29 mouse cellular contexts compared by ENCODE assay signal in genomic region chr1:167222382-167223010, GRCm38 (mm10).
DNase-seq lines count a peak whose midpoint lies in the region; ATAC-seq and TF ChIP-seq lines count a peak whose summit lies in the region.
"Had no signal": no experiment of that assay in that cellular context is flagged by ENCODE, and none has a peak within 500 bp of the region (broad histone marks: within the 10 kb centered on the region; RNA-seq: fewer than 3 reads in every experiment).

No protein-coding gene starts in this region.

- peak; percentile 15; the same call in 1 of the 2 replicates for TF ChIP-seq EP300 in ES-Bruce4 (IDR thresholded peaks at IDR 0.05; ENCODE audit: insufficient read depth, low read depth, low read length)

- H3K4me2 ChIP-seq in forebrain, embryonic 16.5 days (ENCODE audit: low read length): no peak overlapping the region
- H3K4me2 ChIP-seq: forebrain, embryonic 13.5 days; heart, embryonic 13.5 days; kidney, embryonic 15.5 days; limb, embryonic 13.5 days; liver, embryonic 11.5 days; lung, embryonic 15.5 days; midbrain, embryonic 13.5 days; neural tube, embryonic 15.5 days; stomach, embryonic 15.5 days had no signal

- H3K9me3 ChIP-seq in E14TG2a.4 (ENCODE audit: low read length) (no peaks in the 10 kb centered on the region), ES-Bruce4 (replicated peaks; ENCODE audit: control insufficient read depth, insufficient read depth, low read length, poor library complexity, severe bottlenecking) (no peaks in the 10 kb centered on the region)
- H3K9me3 ChIP-seq in forebrain, embryonic 16.5 days (ENCODE audit: control insufficient read depth, low read length): no peaks in the 10 kb centered on the region
- H3K9me3 ChIP-seq: forebrain, embryonic 13.5 days; heart, embryonic 13.5 days; kidney, embryonic 15.5 days; limb, embryonic 13.5 days; lung, embryonic 15.5 days; midbrain, embryonic 13.5 days; neural tube, embryonic 15.5 days; stomach, embryonic 15.5 days had no signal

- no peak for TF ChIP-seq CTCF in E14TG2a.4 (conservative IDR thresholded peaks at IDR 0.05; ENCODE audit: low read length)
- no peak for TF ChIP-seq CTCF in ES-Bruce4 (IDR thresholded peaks at IDR 0.05; ENCODE audit: low read depth, low read length)

- H3K27me3 ChIP-seq in E14TG2a.4 (ENCODE audit: insufficient read depth, low read length): no peaks in the 10 kb centered on the region
- H3K27me3 ChIP-seq in ES-Bruce4 (ENCODE audit: control insufficient read depth, insufficient read depth, low read length, poor library complexity, severe bottlenecking): no peaks in the 10 kb centered on the region
- H3K27me3 ChIP-seq in forebrain, embryonic 16.5 days (replicated peaks; ENCODE audit: control insufficient read depth, insufficient read depth, low read length): no peaks in the 10 kb centered on the region
- H3K27me3 ChIP-seq: CH12.LX; forebrain, embryonic 13.5 days; heart, embryonic 13.5 days; kidney, embryonic 15.5 days; limb, embryonic 13.5 days; lung, embryonic 15.5 days; midbrain, embryonic 13.5 days; neural tube, embryonic 15.5 days; stomach, embryonic 15.5 days had no signal

- H3K4me1 ChIP-seq in E14TG2a.4 (replicated peaks; ENCODE audit: low read depth, low read length): peaks cover 56% of the 10 kb centered on the region
- peaks cover 3% of the 10 kb centered on the region for H3K4me1 ChIP-seq in ES-Bruce4 (ENCODE audit: control insufficient read depth, insufficient read depth, low read length)
- no peaks in the 10 kb centered on the region for H3K4me1 ChIP-seq in forebrain, embryonic 16.5 days (replicated peaks; ENCODE audit: control insufficient read depth, insufficient read depth, low read length)
- H3K4me1 ChIP-seq: forebrain, embryonic 13.5 days; heart, embryonic 13.5 days; limb, embryonic 13.5 days; lung, embryonic 15.5 days; midbrain, embryonic 13.5 days; stomach, embryonic 15.5 days had no signal

- H3K36me3 ChIP-seq in E14TG2a.4 (ENCODE audit: insufficient read depth, low read length): peaks cover 38% of the 10 kb centered on the region
- H3K36me3 ChIP-seq in ES-Bruce4 (ENCODE audit: control insufficient read depth, insufficient read depth, low read length, poor library complexity, severe bottlenecking): peaks cover 19% of the 10 kb centered on the region
- 0 out of 2 replicates have a peak, but pooled peaks cover 2% of the 10 kb centered on the region for H3K36me3 ChIP-seq in forebrain, embryonic 16.5 days (ENCODE audit: control insufficient read depth, insufficient read depth)

- H3K4me3 ChIP-seq in E14TG2a.4 (replicated peaks; ENCODE audit: low read length) (peak overlapping the region; percentile 39; the same call in 1 of the 2 replicates), ES-Bruce4 (ENCODE audit: low read depth, low read length) (no peak overlapping the region)
- no peak overlapping the region for H3K4me3 ChIP-seq in forebrain, embryonic 16.5 days (replicated peaks; ENCODE audit: low read length)
- H3K4me3 ChIP-seq: forebrain, embryonic 13.5 days; heart, embryonic 13.5 days; kidney, embryonic 15.5 days; layer of hippocampus, adult 2 months; limb, embryonic 13.5 days; lung, embryonic 15.5 days; megakaryocyte, embryonic 14.5 days; midbrain, embryonic 13.5 days; neural tube, embryonic 15.5 days; stomach, embryonic 15.5 days had no signal

- peak; percentile 39 for DNase-seq in MEL-GATA-1-ER (ENCODE audit: extremely low read depth, low read depth)
- no peak for DNase-seq in MN1 (ENCODE audit: low spot score)
- no peak for DNase-seq in kidney, adult 18-20 months
- DNase-seq: cerebellum, adult 18-20 months; cerebellum, postnatal 10 days; gastrocnemius, postnatal 25 days; heart, postnatal 14 days; kidney, postnatal 36 days; retina, postnatal 1 day; right cerebral cortex, postnatal 14 days; thymus, postnatal 14 days had no signal

- peak overlapping the region; percentile 3; the same call in 1 of the 2 replicates for H3K27ac ChIP-seq in ES-Bruce4 (ENCODE audit: insufficient read depth, low read length)
- H3K27ac ChIP-seq in forebrain, embryonic 16.5 days (ENCODE audit: low read length): no peak overlapping the region
- H3K27ac ChIP-seq: forebrain, embryonic 13.5 days; heart, embryonic 13.5 days; kidney, embryonic 15.5 days; layer of hippocampus, adult 2 months; limb, embryonic 13.5 days; lung, embryonic 15.5 days; midbrain, embryonic 13.5 days; neural tube, embryonic 15.5 days; stomach, embryonic 15.5 days had no signal

- WGBS in forebrain, embryonic 16.5 days: 84% methylated on average over 9 of the region's 9 CpGs

- peak; percentile 69 for ATAC-seq in megakaryocyte, adult 5-6 weeks (ENCODE audit: poor library complexity, severe bottlenecking)
- ATAC-seq in forebrain, embryonic 16.5 days: no peak
- ATAC-seq: activated CD4-positive, CD25-positive, alpha-beta regulatory T cell, adult 4 months; forebrain, embryonic 13.5 days; intestine, postnatal 0 days; midbrain, embryonic 13.5 days had no signal

- no peak for TF ChIP-seq POLR2A in ES-Bruce4 (IDR thresholded peaks at IDR 0.05; ENCODE audit: insufficient read depth, low read length)

- H3K9ac ChIP-seq in ES-Bruce4 (ENCODE audit: low read depth, poor library complexity, severe bottlenecking): no peak overlapping the region
- H3K9ac ChIP-seq in forebrain, embryonic 16.5 days (replicated peaks; ENCODE audit: low read depth, low read length): no peak overlapping the region
- H3K9ac ChIP-seq: forebrain, embryonic 13.5 days; kidney, embryonic 15.5 days; lung, embryonic 15.5 days; midbrain, embryonic 13.5 days; neural tube, embryonic 15.5 days; stomach, embryonic 15.5 days had no signal
